8 mouse cellular contexts compared by ENCODE assay signal in the genomic region with DNA sequence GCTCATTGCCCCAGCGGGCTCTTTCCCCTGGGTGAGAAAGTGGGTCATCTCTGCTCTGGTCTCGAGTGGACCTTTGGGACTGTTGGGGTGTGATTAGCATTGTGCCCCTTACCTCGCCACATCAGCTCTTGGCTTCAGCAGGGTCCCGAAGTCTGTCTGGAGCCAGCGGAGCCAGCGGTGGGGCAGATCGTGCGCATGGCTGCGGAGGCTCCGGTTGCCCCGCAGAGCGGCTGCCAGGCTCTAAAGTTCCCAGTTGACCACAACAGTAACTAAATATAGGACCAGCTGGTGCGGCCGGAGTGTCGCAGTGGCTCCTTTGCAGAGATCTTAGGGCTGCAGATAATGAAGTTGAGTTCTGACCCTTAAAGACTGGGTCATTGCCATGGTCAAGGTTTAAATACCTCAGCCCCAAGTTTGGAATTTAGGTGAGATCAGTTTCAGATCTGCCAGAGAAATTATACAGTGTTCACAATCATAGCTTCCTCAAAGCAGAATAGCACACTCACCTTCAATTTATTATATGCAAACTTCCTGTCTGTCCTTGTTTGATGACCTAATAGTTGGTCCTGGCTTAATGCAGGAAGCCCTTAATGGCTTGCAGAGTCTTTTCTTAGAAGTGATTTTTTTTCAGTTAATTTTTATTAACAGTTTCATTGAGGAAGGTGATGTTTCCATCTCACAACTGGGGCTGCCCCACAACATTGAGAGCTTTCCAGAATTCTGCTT. TPM values are rescaled to one million over a fixed set of nuclear protein-coding genes. Genes with fewer than 3 reads are reported as not detected.
DNase-seq lines count a peak whose midpoint lies in the region; ATAC-seq and TF ChIP-seq lines count a peak whose summit lies in the region.

No protein-coding gene starts in this region.

- no peaks in the 10 kb centered on the region for H3K36me3 ChIP-seq in lung, embryonic 14.5 days (ENCODE audit: insufficient read depth)
- H3K36me3 ChIP-seq in liver, postnatal 0 days (replicated peaks; ENCODE audit: insufficient read depth, low read length) = no peaks in the 10 kb centered on the region

- no peaks in the 10 kb centered on the region for H3K27me3 ChIP-seq in lung, embryonic 14.5 days (ENCODE audit: insufficient read depth, low read length)
- no peaks in the 10 kb centered on the region for H3K27me3 ChIP-seq in liver, postnatal 0 days (ENCODE audit: insufficient read depth, low read length)

- no peaks in the 10 kb centered on the region for H3K9me3 ChIP-seq in lung, embryonic 14.5 days (ENCODE audit: low read depth, low read length)
- H3K9me3 ChIP-seq in liver, postnatal 0 days (ENCODE audit: low read length) = no peaks in the 10 kb centered on the region

- peak overlapping the region; percentile 83 for H3K27ac ChIP-seq in lung, embryonic 14.5 days (ENCODE audit: low read depth)
- peak overlapping the region; percentile 88 for H3K27ac ChIP-seq in liver, postnatal 0 days (ENCODE audit: low read depth)

- peak overlapping the region; percentile 54 for H3K9ac ChIP-seq in lung, embryonic 14.5 days
- H3K9ac ChIP-seq in liver, postnatal 0 days (replicated peaks) = peak overlapping the region; percentile 74

- 4% methylated on average over 15 of the region's 15 CpGs for WGBS in lung, embryonic 14.5 days
- 5% methylated on average over 15 of the region's 15 CpGs for WGBS in liver, postnatal 0 days (ENCODE audit: insufficient replicate concordance)

- DNase-seq in lung, embryonic 14.5 days = peak; percentile 21
- no peak for DNase-seq in lung, postnatal 14 days
- peak; percentile 52 to 53 for DNase-seq in heart, postnatal 10 days
- no peak for DNase-seq in liver, postnatal 0 days
- no peak for DNase-seq in urinary bladder, postnatal 25 days (ENCODE audit: low spot score)
- no peak for DNase-seq in thymus, postnatal 14 days
- DNase-seq in B cell, adult 2 months = no peak

- no peak for TF ChIP-seq EP300 in liver, postnatal 0 days (IDR thresholded peaks at IDR 0.05; ENCODE audit: low read depth)

- no peak for TF ChIP-seq CTCF in lung, embryonic 14.5 days (IDR thresholded peaks at IDR 0.05; ENCODE audit: low read depth)
- no peak for TF ChIP-seq CTCF in liver, postnatal 0 days (IDR thresholded peaks at IDR 0.05; ENCODE audit: low read depth)

- intact Hi-C loops in heart, postnatal 10 days (cut with DNase I) = loop anchor here (5.0 kb wide), 1 partner anchor 171 kb away; a partner anchor contains a TSS

- ATAC-seq in lung, embryonic 14.5 days (ENCODE audit: insufficient read depth) = no peak
- ATAC-seq in erythroblast, adult 5-6 weeks (replicated peaks; ENCODE audit: low FRiP score, poor library complexity, severe bottlenecking) = peak; percentile 6; the same call in 1 of the 2 replicates
- ATAC-seq in liver, postnatal 0 days = no peak

- peak overlapping the region; percentile 98 for H3K4me2 ChIP-seq in lung, embryonic 14.5 days
- peak overlapping the region; percentile 95 for H3K4me2 ChIP-seq in liver, postnatal 0 days (ENCODE audit: low read depth, low read length)

- 0 out of 2 replicates have a peak, but pooled peaks cover 2% of the 10 kb centered on the region for H3K4me1 ChIP-seq in lung, embryonic 14.5 days (ENCODE audit: insufficient read depth)
- H3K4me1 ChIP-seq in liver, postnatal 0 days (ENCODE audit: insufficient read depth) = peaks cover 12% of the 10 kb centered on the region

- peak overlapping the region; percentile 68 for H3K4me3 ChIP-seq in lung, embryonic 14.5 days (ENCODE audit: low read depth, low read length)
- H3K4me3 ChIP-seq in liver, postnatal 0 days (ENCODE audit: low read depth, low read length) = peak overlapping the region; percentile 65

RNA-seq across cellular contexts. Expression of a gene that starts 1.0 kb away (rescaled TPM):
- polyA plus RNA-seq in lung, embryonic 14.5 days (2014; fragmentation: Nextera tagmentation; extraction: Ambion mirVana) = 8.5 and 9.8 TPM in 2 replicates
- total RNA-seq in erythroblast, adult 5-6 weeks (2015; ENCODE audit: low replicate concordance) = 1.3 and 2.1 TPM in 2 replicates
- total RNA-seq in erythroblast, adult 5-6 weeks (2017; ENCODE audit: low replicate concordance) = 0.70 and 3.2 TPM in 2 replicates
- total RNA-seq in heart, postnatal 10 days (2021) = 10 to 100 TPM; 19.1 to 22.9 TPM
- 3.0 TPM in 2 replicates for polyA plus RNA-seq in liver, postnatal 0 days (2015; fragmentation: Nextera tagmentation; extraction: Ambion mirVana)

RNA-seq across cellular contexts. Expression of a gene that starts 24.1 kb away (rescaled TPM):
- polyA plus RNA-seq in lung, embryonic 14.5 days (2014; fragmentation: Nextera tagmentation; extraction: Ambion mirVana) = 53.8 and 57.4 TPM in 2 replicates
- 67.2 and 101 TPM in 2 replicates for total RNA-seq in erythroblast, adult 5-6 weeks (2015; ENCODE audit: low replicate concordance)
- 13.8 and 14.2 TPM in 2 replicates for total RNA-seq in erythroblast, adult 5-6 weeks (2017; ENCODE audit: low replicate concordance)
- 10 to 100 TPM; 89.5 to 93.7 TPM for total RNA-seq in heart, postnatal 10 days (2021)
- 43.6 and 46.4 TPM in 2 replicates for polyA plus RNA-seq in liver, postnatal 0 days (2015; fragmentation: Nextera tagmentation; extraction: Ambion mirVana)

RNA-seq across cellular contexts. Expression of a gene that starts 58.8 kb away (rescaled TPM):
- polyA plus RNA-seq in lung, embryonic 14.5 days (2014; fragmentation: Nextera tagmentation; extraction: Ambion mirVana) = 0.08 TPM in 2 replicates
- total RNA-seq in erythroblast, adult 5-6 weeks (2015; ENCODE audit: low replicate concordance) = not detected in 2 replicates
- not detected in 2 replicates for total RNA-seq in erythroblast, adult 5-6 weeks (2017; ENCODE audit: low replicate concordance)
- under 1 TPM; 0.25 to 0.41 TPM for total RNA-seq in heart, postnatal 10 days (2021)
- polyA plus RNA-seq in liver, postnatal 0 days (2015; fragmentation: Nextera tagmentation; extraction: Ambion mirVana) = 0.08 and 0.19 TPM in 2 replicates

Comparison
In these comparisons a context has a peak if more than half of its experiments do, and no peak if none do; other contexts are left out.
1. DNase-seq: peak in lung, embryonic 14.5 days (single experiment) and heart, postnatal 10 days (2 of 2); none in lung, postnatal 14 days (single experiment), liver, postnatal 0 days (single experiment), urinary bladder, postnatal 25 days (single experiment), thymus, postnatal 14 days (single experiment) and B cell, adult 2 months (0 of 2).
2. RNA of a gene that starts 1.0 kb away (total RNA-seq): 19.1 to 22.9 TPM in heart, postnatal 10 days; 0.70 to 3.2 TPM in erythroblast, adult 5-6 weeks; every median in the first group is over 4 times any median in the second.